Mouse (Mus musculus) lung, embryonic 15.5 days (tissue): ENCODE results near the gene Alx3. TPM values are rescaled to one million over a fixed set of nuclear protein-coding genes. Genes with fewer than 3 reads are reported as not detected.

ENCODE experiments used
- ATAC-seq: fragments of 200-750 bp; cut with Nextera tagmentation; 2 replicates; pipeline ENCODE4 v1.8.0; 2017; ENCODE audit warnings: moderate number of reproducible peaks, borderline replicate concordance; ENCODE audit not compliant: low FRiP score, low TSS enrichment; ENCODE audit errors: extremely low read depth
- H3K27ac ChIP-seq: fragments of 300-500 bp; sonication (generic); 2 replicates; pipeline ENCODE4 v1.5.1; 2015; ENCODE audit warnings: moderate library complexity, mild to moderate bottlenecking, inconsistent platforms
- H3K27me3 ChIP-seq: fragments of 300-500 bp; sonication (generic); 2 replicates; pipeline ENCODE4 v1.6.1; 2015; ENCODE audit warnings: inconsistent platforms
- H3K36me3 ChIP-seq: fragments of 300-500 bp; sonication (generic); 2 replicates; pipeline ENCODE4 v1.6.1; 2015; ENCODE audit warnings: inconsistent platforms
- H3K4me1 ChIP-seq: fragments of 300-500 bp; sonication (generic); 2 replicates; pipeline ENCODE4 v1.6.1; 2015; ENCODE audit warnings: inconsistent platforms
- H3K4me2 ChIP-seq: fragments of 300-500 bp; sonication (generic); 2 replicates; pipeline ENCODE4 v1.6.1; 2015; ENCODE audit warnings: inconsistent platforms, mild to moderate bottlenecking, moderate library complexity
- H3K4me3 ChIP-seq: fragments of 300-500 bp; sonication (generic); 2 replicates; pipeline ENCODE4 v1.5.1; 2015; ENCODE audit warnings: mild to moderate bottlenecking, inconsistent platforms
- H3K9ac ChIP-seq: fragments of 300-500 bp; sonication (generic); 2 replicates; pipeline ENCODE4 v1.6.1; 2015; ENCODE audit warnings: inconsistent platforms
- H3K9me3 ChIP-seq: fragments of 300-500 bp; sonication (generic); 2 replicates; pipeline ENCODE4 v1.6.1; 2016; ENCODE audit warnings: inconsistent platforms
- WGBS: fragments of 180-500 bp; shearing (Covaris S2); methylation state at CpG from one replicate; pipeline ENCODE4 v1.1.7; 2015; 5-methylcytosine and 5-hydroxymethylcytosine counted together
- polyA plus RNA-seq: library from polyadenylated mRNA; unstranded; fragments of >200 nt; fragmentation: Nextera tagmentation; extraction: Ambion mirVana; gene quantifications from 2 replicates; pipeline ENCODE4 v1.2.1, GENCODE M21; 2015

Alx3 gene
- polyA plus RNA-seq, 1 experiment from 2014 or later = 0.24 TPM

- Histone ChIP-seq H3K27me3 (peaks cover 15% of the 10 kb centered on the region; the same call in 1 of the 2 replicates), H3K4me1 (no peaks in the 10 kb centered on the region), H3K4me2 (no peak overlapping the region), H3K27ac (no peak overlapping the region), H3K9ac (no peak overlapping the region), H3K36me3 (no peaks in the 10 kb centered on the region), H3K4me3 (no peak overlapping the region), H3K9me3 (no peaks in the 10 kb centered on the region)
- 17% methylated on average over 3 of the region's 3 CpGs for WGBS
- ATAC-seq = no peak
Measured at GRCm38 (mm10) chr3:107565331-107565730, 29.5 kb upstream of the Alx3 start.

DNA sequence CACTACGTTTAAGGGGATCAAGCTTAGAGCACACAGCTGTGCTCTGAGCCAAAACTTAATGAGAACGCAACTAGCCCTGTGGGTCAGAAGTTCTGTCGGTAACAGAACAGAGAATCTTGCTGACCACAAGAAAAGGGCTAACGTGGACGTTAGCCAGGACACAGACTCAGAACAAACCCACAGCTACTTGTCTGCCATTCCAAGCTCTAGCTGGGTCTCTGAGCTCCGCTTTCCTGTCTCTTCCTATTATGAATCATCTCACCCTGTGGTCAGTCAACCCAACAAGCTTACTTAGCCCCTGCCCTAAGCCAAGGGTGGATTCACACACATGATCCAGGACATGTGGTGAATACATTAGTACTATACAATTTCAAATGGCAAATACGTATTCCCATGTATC, 27.1 kb upstream of the Alx3 start:
- Histone ChIP-seq H3K4me1 (no peaks in the 10 kb centered on the region), H3K36me3 (no peaks in the 10 kb centered on the region), H3K4me2 (no peak overlapping the region), H3K27ac (no peak overlapping the region), H3K4me3 (no peak overlapping the region), H3K9me3 (no peaks in the 10 kb centered on the region), H3K9ac (no peak overlapping the region), H3K27me3 (peaks cover 15% of the 10 kb centered on the region; the same call in 1 of the 2 replicates)
- ATAC-seq = no peak
- WGBS = 67% methylated on average over 7 of the region's 7 CpGs

GRCm38 (mm10) chr3:107568721-107569120, 26.1 kb upstream of the Alx3 start:
- no peak overlapping the region for H3K9ac ChIP-seq
- no peak overlapping the region for H3K4me2 ChIP-seq
- H3K36me3 ChIP-seq = no peaks in the 10 kb centered on the region
- H3K27ac ChIP-seq = no peak overlapping the region
- no peak overlapping the region for H3K4me3 ChIP-seq
- H3K27me3 ChIP-seq = peaks cover 15% of the 10 kb centered on the region; the same call in 1 of the 2 replicates
- no peaks in the 10 kb centered on the region for H3K9me3 ChIP-seq
- H3K4me1 ChIP-seq = no peaks in the 10 kb centered on the region
- peak; percentile 11; the same call in 1 of the 2 replicates for ATAC-seq
- WGBS = 60% methylated on average over 4 of the region's 4 CpGs

DNA sequence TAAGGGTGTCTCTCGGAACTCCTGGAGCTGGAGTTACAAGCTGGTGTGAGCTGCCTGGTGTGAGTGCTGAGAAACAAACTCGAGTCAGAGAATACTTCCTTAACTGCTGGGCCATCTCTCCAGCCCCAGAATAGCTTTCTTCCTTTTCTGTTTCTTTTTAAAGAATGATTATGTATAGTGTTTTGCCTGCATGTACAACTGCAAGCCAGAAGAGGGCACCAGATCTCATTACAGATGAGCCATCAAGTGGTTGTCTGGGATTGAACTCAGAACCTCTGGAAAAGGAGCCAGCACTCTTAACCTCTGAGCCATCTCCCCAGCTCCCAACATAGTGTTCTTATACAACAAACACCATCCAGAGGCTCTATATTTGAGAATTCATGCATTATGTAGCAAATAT, 23.6 kb upstream of the Alx3 start:
- Histone ChIP-seq H3K27me3 (peaks cover 10% of the 10 kb centered on the region; the same call in 1 of the 2 replicates), H3K4me3 (no peak overlapping the region), H3K27ac (no peak overlapping the region), H3K4me1 (no peaks in the 10 kb centered on the region), H3K9me3 (no peaks in the 10 kb centered on the region), H3K36me3 (no peaks in the 10 kb centered on the region), H3K9ac (no peak overlapping the region), H3K4me2 (no peak overlapping the region)
- no peak for ATAC-seq
- 44% methylated on average over 2 of the region's 2 CpGs for WGBS

DNA sequence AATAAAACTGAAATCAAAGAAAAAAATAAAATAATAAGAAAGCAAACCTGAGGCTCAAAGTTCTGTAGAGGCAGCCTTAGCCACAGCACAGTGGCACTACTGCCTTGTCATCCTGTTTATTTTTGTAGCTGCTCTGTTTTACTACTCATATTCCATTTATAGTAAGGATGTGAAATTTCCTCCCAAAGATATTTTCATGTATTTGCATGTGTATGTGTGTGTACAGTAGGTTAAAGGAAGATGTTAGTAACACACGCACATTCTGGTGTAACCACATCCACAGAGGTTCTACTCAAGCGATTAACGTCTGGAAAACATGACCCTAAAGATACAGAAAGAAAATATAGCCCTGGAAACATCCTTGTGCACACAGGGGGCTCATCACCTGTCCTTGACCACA, 18.0 kb upstream of the Alx3 start:
- H3K9ac ChIP-seq = no peak overlapping the region
- 73% methylated on average over 3 of the region's 3 CpGs for WGBS
- no peak overlapping the region for H3K4me3 ChIP-seq
- H3K4me2 ChIP-seq = no peak overlapping the region
- no peaks in the 10 kb centered on the region for H3K36me3 ChIP-seq
- peaks cover 32% of the 10 kb centered on the region for H3K27me3 ChIP-seq
- no peak for ATAC-seq
- H3K27ac ChIP-seq = no peak overlapping the region
- no peaks in the 10 kb centered on the region for H3K4me1 ChIP-seq
- no peaks in the 10 kb centered on the region for H3K9me3 ChIP-seq

- H3K4me2 ChIP-seq = no peak overlapping the region
- H3K4me1 ChIP-seq = peaks cover 6% of the 10 kb centered on the region
- no peak overlapping the region for H3K27ac ChIP-seq
- peaks cover 43% of the 10 kb centered on the region for H3K27me3 ChIP-seq
- H3K9me3 ChIP-seq = no peaks in the 10 kb centered on the region
- H3K36me3 ChIP-seq = no peaks in the 10 kb centered on the region
- ATAC-seq = no peak
- no peak overlapping the region for H3K9ac ChIP-seq
- 19% methylated on average over 3 of the region's 3 CpGs for WGBS
- no peak overlapping the region for H3K4me3 ChIP-seq
Measured at GRCm38 (mm10) chr3:107577810-107578390, 16.9 kb upstream of the Alx3 start.

DNA sequence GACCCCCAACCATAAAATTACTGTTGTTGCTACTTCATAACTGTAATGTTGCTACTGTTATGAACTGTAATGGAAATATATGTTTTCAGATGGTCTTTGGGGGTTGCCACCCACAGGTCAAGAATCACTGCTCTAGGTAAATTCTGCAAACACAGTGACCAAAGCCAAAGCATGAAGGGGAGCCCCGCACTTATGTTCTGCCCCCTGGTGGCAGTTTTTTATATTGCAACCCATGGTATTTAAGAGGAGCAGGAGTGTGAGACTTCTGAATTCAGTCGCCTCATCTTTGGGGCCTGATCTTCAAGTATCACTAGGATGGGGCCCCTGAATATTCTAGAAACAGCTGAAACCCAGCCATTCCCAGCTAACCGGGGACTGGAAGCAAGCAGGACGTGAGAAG, 15.4 kb upstream of the Alx3 start:
- no peak overlapping the region for H3K4me3 ChIP-seq
- ATAC-seq = no peak
- no peak overlapping the region for H3K4me2 ChIP-seq
- no peak overlapping the region for H3K27ac ChIP-seq
- H3K27me3 ChIP-seq = peaks cover 59% of the 10 kb centered on the region
- 8% methylated on average over 4 of the region's 4 CpGs for WGBS
- no peaks in the 10 kb centered on the region for H3K9me3 ChIP-seq
- H3K4me1 ChIP-seq = peaks cover 11% of the 10 kb centered on the region
- H3K36me3 ChIP-seq = no peaks in the 10 kb centered on the region
- H3K9ac ChIP-seq = no peak overlapping the region

DNA sequence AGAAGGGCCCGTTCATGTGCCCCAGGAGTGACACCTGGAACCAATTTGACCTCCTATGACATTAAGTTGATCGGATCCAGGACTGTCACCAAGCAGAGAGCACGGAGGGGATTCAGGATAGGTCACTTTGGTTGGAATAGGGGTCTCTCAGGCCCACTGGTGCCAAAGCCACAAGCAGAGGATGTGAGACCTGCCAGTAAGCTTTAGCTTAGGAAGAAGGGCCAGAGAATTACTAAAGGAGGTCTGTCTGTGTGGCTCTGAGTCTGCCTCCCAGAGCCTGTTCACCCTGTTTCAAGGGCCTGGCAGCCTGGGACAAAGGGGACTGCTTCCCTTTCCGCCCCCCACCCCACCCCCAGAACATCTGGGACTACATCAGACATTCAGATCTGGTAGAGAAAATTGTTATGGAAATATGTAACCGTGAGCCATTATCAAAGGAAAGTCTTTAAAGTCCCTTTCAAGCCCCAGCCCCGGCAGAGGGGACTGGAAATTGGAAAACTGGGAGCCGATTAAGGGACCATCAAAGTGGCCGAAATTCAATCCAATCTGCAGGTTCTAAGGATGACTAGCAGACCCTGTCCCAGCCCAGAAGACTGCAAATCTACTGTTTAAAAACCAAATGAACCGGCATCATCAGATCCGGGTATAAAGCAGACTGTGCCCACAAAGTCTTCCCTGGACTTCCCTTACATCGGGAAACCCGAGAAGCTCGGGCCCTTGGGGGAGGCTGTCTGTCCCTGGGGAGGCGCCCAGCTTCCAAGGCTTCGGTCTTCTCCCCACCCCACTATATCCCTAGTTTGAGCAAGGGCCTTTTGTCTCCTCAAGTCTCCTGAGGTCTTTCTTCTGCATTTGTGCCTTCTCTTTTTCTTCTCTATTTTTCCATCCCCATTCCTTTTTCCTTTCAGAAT, 13.5 kb upstream of the Alx3 start:
- peaks cover 11% of the 10 kb centered on the region for H3K4me1 ChIP-seq
- H3K27ac ChIP-seq = no peak overlapping the region
- WGBS = 6% methylated on average over 15 of the region's 15 CpGs
- no peak overlapping the region for H3K4me2 ChIP-seq
- H3K9ac ChIP-seq = no peak overlapping the region
- H3K36me3 ChIP-seq = no peaks in the 10 kb centered on the region
- peaks cover 78% of the 10 kb centered on the region for H3K27me3 ChIP-seq
- no peaks in the 10 kb centered on the region for H3K9me3 ChIP-seq
- H3K4me3 ChIP-seq = no peak overlapping the region
- no peak for ATAC-seq

DNA sequence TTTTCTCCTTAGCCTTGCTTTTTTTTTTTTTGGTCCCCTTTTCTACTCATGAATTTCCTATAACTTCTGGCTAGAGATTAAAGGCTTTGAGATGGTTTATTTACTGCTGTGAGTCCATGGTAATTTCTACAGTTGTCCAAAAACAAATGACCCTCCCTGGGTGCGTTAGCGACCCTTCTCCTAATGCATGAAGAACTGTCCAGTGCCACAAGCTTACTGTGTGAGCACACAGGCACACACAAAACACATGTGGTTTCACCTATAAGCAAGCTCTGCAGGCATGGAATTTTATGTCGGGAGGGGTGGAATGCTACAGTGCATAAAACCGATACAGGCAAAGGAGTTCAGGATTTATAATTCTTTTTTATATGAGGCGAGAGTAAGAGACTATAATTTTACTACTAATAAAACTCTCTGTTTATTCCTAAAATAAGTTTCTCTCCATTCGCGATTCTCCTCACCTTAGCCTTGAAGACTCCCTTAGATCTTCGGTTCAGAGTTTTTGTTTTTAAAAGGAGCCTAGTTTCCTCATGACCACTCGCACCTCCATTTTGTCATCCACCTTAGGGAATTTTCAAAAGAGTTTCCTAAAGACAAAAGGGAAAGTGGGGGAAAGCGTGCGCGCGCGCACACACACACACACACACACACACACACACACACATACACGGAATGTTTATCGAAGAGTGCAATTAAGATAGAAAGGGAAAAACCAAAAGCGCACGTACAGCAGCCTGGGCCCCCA, 12.5 kb upstream of the Alx3 start:
- 2% methylated on average over 18 of the region's 18 CpGs for WGBS
- Histone ChIP-seq H3K4me1 (peaks cover 11% of the 10 kb centered on the region), H3K9me3 (no peaks in the 10 kb centered on the region), H3K27ac (no peak overlapping the region), H3K36me3 (no peaks in the 10 kb centered on the region), H3K9ac (no peak overlapping the region), H3K4me3 (peak overlapping the region; percentile 31), H3K27me3 (peaks cover 87% of the 10 kb centered on the region), H3K4me2 (peak overlapping the region; percentile 58)
- ATAC-seq = no peak

- no peak for ATAC-seq
- peaks cover 11% of the 10 kb centered on the region for H3K4me1 ChIP-seq
- no peaks in the 10 kb centered on the region for H3K9me3 ChIP-seq
- H3K27me3 ChIP-seq = peaks cover 95% of the 10 kb centered on the region
- WGBS = 2% methylated on average over 65 of the region's 65 CpGs
- H3K36me3 ChIP-seq = no peaks in the 10 kb centered on the region
- H3K4me3 ChIP-seq = peak overlapping the region; percentile 31
- peak overlapping the region; percentile 58 for H3K4me2 ChIP-seq
- no peak overlapping the region for H3K27ac ChIP-seq
- H3K9ac ChIP-seq = no peak overlapping the region
Measured at GRCm38 (mm10) chr3:107582875-107583767, 11.7 kb upstream of the Alx3 start.

DNA sequence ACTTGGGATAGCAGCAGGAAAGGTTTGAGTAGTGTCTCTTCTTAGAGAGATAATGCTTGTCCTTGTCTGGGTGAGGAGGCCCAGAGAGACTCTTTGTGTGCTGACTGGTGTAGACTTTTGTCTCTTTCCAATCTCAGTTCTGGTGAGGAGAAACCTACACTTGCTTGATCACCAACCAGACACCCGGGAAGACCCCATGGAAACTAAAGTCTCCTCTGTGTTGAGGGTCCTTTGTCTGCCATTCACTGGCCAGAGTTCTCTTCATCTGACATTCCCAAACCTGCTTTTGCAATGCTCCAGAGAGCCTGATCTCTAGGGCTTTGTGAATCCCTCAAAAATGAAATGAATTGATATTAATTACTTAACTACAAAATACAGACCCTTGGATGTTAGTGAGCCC, 10.9 kb upstream of the Alx3 start:
- WGBS = 21% methylated on average over 1 of the region's 1 CpGs
- peaks cover 99% of the 10 kb centered on the region for H3K27me3 ChIP-seq
- no peak overlapping the region for H3K4me2 ChIP-seq
- no peaks in the 10 kb centered on the region for H3K36me3 ChIP-seq
- ATAC-seq = no peak
- peaks cover 11% of the 10 kb centered on the region for H3K4me1 ChIP-seq
- H3K9ac ChIP-seq = no peak overlapping the region
- H3K4me3 ChIP-seq = no peak overlapping the region
- H3K9me3 ChIP-seq = no peaks in the 10 kb centered on the region
- H3K27ac ChIP-seq = no peak overlapping the region
